Mouse (Mus musculus) stomach, embryonic 14.5 days (tissue): Measurements from ENCODE around the gene Arrdc5. TPM values are rescaled to one million over a fixed set of nuclear protein-coding genes. Genes with fewer than 3 reads are reported as not detected.

ENCODE experiments used
- ATAC-seq: fragments of 200-750 bp; cut with Nextera tagmentation; 2 replicates; pipeline ENCODE4 v1.8.0; 2017; ENCODE audit warnings: low read depth, moderate TSS enrichment; ENCODE audit not compliant: insufficient number of reproducible peaks, insufficient read depth, low FRiP score
- H3K27ac ChIP-seq: fragments of 300-500 bp; sonication (generic); 2 replicates; pipeline ENCODE4 v1.5.1; 2014; ENCODE audit warnings: mild to moderate bottlenecking, low read length, moderate library complexity, mixed read lengths
- H3K27me3 ChIP-seq: fragments of 300-500 bp; sonication (generic); 2 replicates; pipeline ENCODE4 v1.6.1; 2014; ENCODE audit warnings: low read length, control low read depth, mixed read lengths; ENCODE audit not compliant: control insufficient read depth, insufficient read depth
- H3K36me3 ChIP-seq: fragments of 300-500 bp; sonication (generic); 2 replicates; pipeline ENCODE4 v1.6.1; 2014; ENCODE audit warnings: mild to moderate bottlenecking, control low read depth, low read length, moderate library complexity, mixed read lengths; ENCODE audit not compliant: control insufficient read depth, insufficient read depth
- H3K4me1 ChIP-seq: fragments of 300-500 bp; sonication (generic); 2 replicates; pipeline ENCODE4 v1.6.1; 2014; ENCODE audit warnings: low read length, control low read depth, mixed read lengths; ENCODE audit not compliant: control insufficient read depth, insufficient read depth
- H3K4me2 ChIP-seq: fragments of 300-500 bp; sonication (generic); replicated peaks from 2 replicates; pipeline ENCODE4 v1.6.1; 2014; ENCODE audit warnings: low read depth, low read length, control low read depth
- H3K4me3 ChIP-seq: fragments of 300-500 bp; sonication (generic); 2 replicates; pipeline ENCODE4 v1.5.1; 2014; ENCODE audit warnings: low read depth, low read length, control low read depth
- H3K9ac ChIP-seq: fragments of 300-500 bp; sonication (generic); replicated peaks from 2 replicates; pipeline ENCODE4 v1.6.1; 2014; ENCODE audit warnings: low read depth, mild to moderate bottlenecking, control low read depth, low read length, moderate library complexity, mixed read lengths
- H3K9me3 ChIP-seq: fragments of 300-500 bp; sonication (generic); 2 replicates; pipeline ENCODE4 v1.6.1; 2016; ENCODE audit warnings: low read depth, low read length, control low read depth; ENCODE audit not compliant: control insufficient read depth
- WGBS: fragments of 180-500 bp; shearing (Covaris S2); extraction: QIAGEN DNeasy Blood & Tissue Kit; methylation state at CpG from one replicate; pipeline ENCODE4 v1.1.7; 2014; 5-methylcytosine and 5-hydroxymethylcytosine counted together
- polyA plus RNA-seq: library from polyadenylated mRNA; unstranded; fragments of >200 nt; fragmentation: Nextera tagmentation; extraction: Ambion mirVana; gene quantifications from 2 replicates; pipeline ENCODE4 v1.2.1, GENCODE M21; 2014

Gene Arrdc5
- polyA plus RNA-seq, 1 experiment from 2014 or later: not detected

GRCm38 (mm10) chr17:56289371-56290331 lies 10.4 kb downstream of the Arrdc5 start:
- peak overlapping the region; percentile 47 for H3K9ac ChIP-seq
- ATAC-seq: 0 out of 2 replicates have a peak, but pooled peaks have one; percentile 6
- no peaks in the 10 kb centered on the region for H3K27me3 ChIP-seq
- peak overlapping the region; percentile 78 for H3K4me2 ChIP-seq
- WGBS: 3% methylated on average over 23 of the region's 23 CpGs
- H3K4me3 ChIP-seq: peak overlapping the region; percentile 51
- peaks cover 21% of the 10 kb centered on the region for H3K36me3 ChIP-seq
- peak overlapping the region; percentile 98 for H3K27ac ChIP-seq
- no peaks in the 10 kb centered on the region for H3K9me3 ChIP-seq
- H3K4me1 ChIP-seq: peaks cover 24% of the 10 kb centered on the region

GRCm38 (mm10) chr17:56288866-56289265 lies 11.2 kb downstream of the Arrdc5 start:
- H3K27me3 ChIP-seq: no peaks in the 10 kb centered on the region
- peak overlapping the region; percentile 47; the same call in 1 of the 2 replicates for H3K9ac ChIP-seq
- WGBS: 20% methylated on average over 3 of the region's 3 CpGs
- H3K4me1 ChIP-seq: peaks cover 24% of the 10 kb centered on the region
- peak overlapping the region; percentile 98 for H3K27ac ChIP-seq
- peaks cover 28% of the 10 kb centered on the region for H3K36me3 ChIP-seq
- H3K9me3 ChIP-seq: no peaks in the 10 kb centered on the region
- peak overlapping the region; percentile 78 for H3K4me2 ChIP-seq
- peak overlapping the region; percentile 51 for H3K4me3 ChIP-seq
- ATAC-seq: no peak

GRCm38 (mm10) chr17:56287830-56288229 lies 12.3 kb downstream of the Arrdc5 start:
- no peak overlapping the region for H3K4me3 ChIP-seq
- 47% methylated on average over 3 of the region's 3 CpGs for WGBS
- H3K9ac ChIP-seq: no peak overlapping the region
- no peaks in the 10 kb centered on the region for H3K9me3 ChIP-seq
- H3K27ac ChIP-seq: peak overlapping the region; percentile 66; the same call in 1 of the 2 replicates
- peaks cover 24% of the 10 kb centered on the region for H3K4me1 ChIP-seq
- ATAC-seq: no peak
- peak overlapping the region; percentile 0; the same call in 1 of the 2 replicates for H3K4me2 ChIP-seq
- H3K27me3 ChIP-seq: no peaks in the 10 kb centered on the region
- peaks cover 29% of the 10 kb centered on the region for H3K36me3 ChIP-seq

GRCm38 (mm10) chr17:56285995-56286394 lies 14.1 kb downstream of the Arrdc5 start:
- Histone ChIP-seq H3K4me1 (peaks cover 21% of the 10 kb centered on the region), H3K4me2 (no peak overlapping the region), H3K27me3 (no peaks in the 10 kb centered on the region), H3K9me3 (no peaks in the 10 kb centered on the region), H3K9ac (no peak overlapping the region), H3K27ac (no peak overlapping the region), H3K4me3 (no peak overlapping the region), H3K36me3 (peaks cover 42% of the 10 kb centered on the region)
- 96% methylated on average over 11 of the region's 11 CpGs for WGBS
- ATAC-seq: no peak

DNA sequence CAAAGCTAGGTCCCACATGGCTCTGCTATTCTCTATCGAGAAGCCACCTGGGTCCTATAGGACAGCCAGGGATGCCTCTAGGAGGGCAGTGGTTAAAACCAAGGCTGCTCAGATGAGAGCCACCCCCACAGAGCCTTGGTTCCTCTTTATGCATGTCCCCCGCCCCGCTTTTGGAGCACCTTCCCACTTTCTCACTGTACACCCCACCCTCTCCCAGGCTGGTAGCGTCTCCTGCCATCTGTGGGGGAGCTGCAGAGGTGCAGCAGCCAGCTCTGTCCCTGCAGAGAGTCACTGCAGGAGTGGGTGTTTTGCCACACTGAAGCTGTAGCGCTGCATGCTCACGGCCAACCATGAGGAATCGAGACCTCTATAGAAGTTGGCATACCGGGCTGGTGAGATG lies 16.8 kb downstream of the Arrdc5 start:
- no peak overlapping the region; the same call in 1 of the 2 replicates for H3K27ac ChIP-seq
- H3K9me3 ChIP-seq: no peaks in the 10 kb centered on the region
- 93% methylated on average over 8 of the region's 8 CpGs for WGBS
- H3K4me2 ChIP-seq: no peak overlapping the region
- peaks cover 7% of the 10 kb centered on the region for H3K4me1 ChIP-seq
- no peaks in the 10 kb centered on the region for H3K27me3 ChIP-seq
- H3K9ac ChIP-seq: no peak overlapping the region
- H3K4me3 ChIP-seq: no peak overlapping the region
- no peak for ATAC-seq
- peaks cover 59% of the 10 kb centered on the region for H3K36me3 ChIP-seq

GRCm38 (mm10) chr17:56282802-56283201 lies 17.3 kb downstream of the Arrdc5 start:
- 87% methylated on average over 4 of the region's 4 CpGs for WGBS
- Histone ChIP-seq H3K4me1 (peaks cover 6% of the 10 kb centered on the region), H3K27me3 (no peaks in the 10 kb centered on the region), H3K9ac (no peak overlapping the region), H3K4me3 (no peak overlapping the region), H3K27ac (no peak overlapping the region; the same call in 1 of the 2 replicates), H3K4me2 (no peak overlapping the region), H3K36me3 (peaks cover 61% of the 10 kb centered on the region), H3K9me3 (no peaks in the 10 kb centered on the region)
- no peak for ATAC-seq

DNA sequence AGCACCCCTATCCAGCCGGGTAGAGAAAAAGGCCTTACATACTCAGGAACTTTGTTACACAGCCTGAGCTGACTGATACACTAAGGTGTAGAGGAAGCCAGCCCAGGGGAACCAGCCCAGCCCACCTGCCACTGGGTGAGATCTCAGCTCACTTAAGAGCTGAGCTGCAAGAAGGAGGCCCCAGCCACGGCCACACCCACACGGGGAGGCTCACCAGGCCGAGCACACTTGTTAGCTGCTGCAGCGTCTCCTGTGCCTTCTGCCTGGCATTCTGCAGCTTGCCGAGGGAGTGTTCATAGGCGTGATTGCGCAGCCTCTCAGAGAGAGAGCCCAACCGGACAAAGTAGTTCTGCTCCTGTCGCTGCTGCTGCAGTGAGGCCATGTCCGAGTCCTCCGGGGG lies 18.9 kb downstream of the Arrdc5 start:
- H3K4me2 ChIP-seq: no peak overlapping the region
- no peaks in the 10 kb centered on the region for H3K9me3 ChIP-seq
- no peak overlapping the region for H3K27ac ChIP-seq
- 88% methylated on average over 12 of the region's 12 CpGs for WGBS
- no peak for ATAC-seq
- H3K9ac ChIP-seq: no peak overlapping the region
- peaks cover 8% of the 10 kb centered on the region; the same call in 1 of the 2 replicates for H3K4me1 ChIP-seq
- no peaks in the 10 kb centered on the region for H3K27me3 ChIP-seq
- no peak overlapping the region for H3K4me3 ChIP-seq
- H3K36me3 ChIP-seq: peaks cover 55% of the 10 kb centered on the region

GRCm38 (mm10) chr17:56279481-56280155 lies 20.5 kb downstream of the Arrdc5 start:
- Histone ChIP-seq H3K4me3 (no peak overlapping the region), H3K9ac (no peak overlapping the region), H3K27ac (no peak overlapping the region), H3K36me3 (peaks cover 40% of the 10 kb centered on the region; the same call in 1 of the 2 replicates), H3K9me3 (no peaks in the 10 kb centered on the region), H3K4me1 (peaks cover 8% of the 10 kb centered on the region; the same call in 1 of the 2 replicates), H3K4me2 (no peak overlapping the region), H3K27me3 (no peaks in the 10 kb centered on the region)
- no peak for ATAC-seq
- 93% methylated on average over 12 of the region's 12 CpGs for WGBS
